Mouse (Mus musculus) right cerebral cortex, adult 18-20 months (tissue): ENCODE data around the gene Rhob.

Experiments used
- DNase-seq: peaks from one replicate; pipeline ENCODE4 v3.0.0; 2022; ENCODE audit warnings: mixed read lengths

Gene Rhob

DNA sequence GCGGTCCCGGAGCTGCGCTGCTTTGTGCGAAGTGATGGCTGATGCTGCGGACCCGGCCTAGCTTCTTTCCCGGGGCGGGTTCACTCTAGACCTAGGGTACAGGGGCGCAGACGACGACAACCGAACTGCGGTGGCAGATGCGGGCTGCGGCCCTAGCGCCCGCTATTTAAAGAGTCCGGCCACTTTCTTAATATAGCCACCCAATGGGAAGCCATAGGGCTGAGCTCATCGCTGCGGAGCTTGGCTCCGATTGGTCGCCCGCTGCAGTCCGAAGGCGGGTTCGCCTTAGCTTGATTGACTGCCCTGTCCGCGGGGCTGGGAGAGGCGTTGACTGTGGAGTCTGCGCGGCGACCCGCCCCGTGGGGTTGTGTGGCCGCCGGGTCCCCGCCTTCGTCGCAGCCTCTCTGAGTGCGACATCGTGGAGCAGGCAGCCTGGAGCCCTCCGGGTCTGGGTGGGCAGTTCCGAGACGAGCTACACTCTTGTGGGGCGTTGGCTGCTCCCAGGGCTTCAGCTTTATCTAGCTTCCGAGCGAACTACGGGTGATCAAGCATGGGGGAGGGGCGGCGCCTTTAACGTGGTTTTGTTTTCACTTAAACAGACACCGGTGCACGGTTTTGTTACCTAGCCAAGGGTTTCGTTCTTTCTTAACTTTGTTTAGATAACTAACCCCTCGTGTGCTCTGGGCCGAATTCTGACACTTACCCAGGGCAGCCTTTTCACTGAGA lies at the start of gene Rhob:
Gene Rhob, minus strand, starts transcription at position 139 of the 726 bp plus-strand sequence.
- peak; percentile 99 for DNase-seq

DNA sequence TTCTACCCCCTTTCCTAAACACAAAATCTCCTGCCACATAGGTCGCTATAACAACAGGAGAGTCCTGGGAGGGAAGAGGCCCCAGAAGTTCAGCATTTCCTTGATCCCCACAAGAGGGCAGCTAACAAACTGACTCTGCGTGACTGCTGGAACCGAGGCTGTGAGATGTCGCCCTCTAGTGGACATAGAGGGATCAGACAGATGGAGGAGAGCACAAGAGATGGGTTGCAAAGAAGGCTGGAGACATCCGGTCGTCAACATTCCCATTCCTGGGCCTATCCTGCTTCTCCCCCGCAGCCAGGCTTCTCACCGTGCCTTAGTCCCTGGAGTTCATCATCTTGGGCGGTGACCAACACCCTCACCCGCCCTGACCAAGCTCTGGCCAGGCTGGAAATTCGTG lies 47.5 kb upstream of the Rhob start:
- DNase-seq, result peak; percentile 70

DNA sequence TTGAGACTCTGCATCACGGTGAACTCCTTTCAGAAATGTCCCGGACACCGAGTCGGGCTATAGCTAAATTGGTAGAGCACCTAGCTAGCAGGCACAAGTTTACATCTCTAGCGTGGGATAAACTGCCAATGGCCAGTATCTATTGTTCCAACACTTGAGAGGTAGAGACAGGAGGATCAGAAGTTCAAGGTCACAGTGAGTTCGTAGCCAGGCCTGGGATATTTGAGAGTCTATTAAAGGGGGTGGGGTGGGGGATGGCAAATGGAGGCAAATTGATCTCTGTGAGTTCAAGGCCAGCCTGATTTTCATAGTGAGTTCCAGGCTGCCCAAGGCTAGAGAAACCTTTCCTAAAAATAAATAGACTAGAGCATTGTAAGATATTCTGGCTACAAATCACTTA lies 47.0 kb upstream of the Rhob start:
- no peak for DNase-seq

DNA sequence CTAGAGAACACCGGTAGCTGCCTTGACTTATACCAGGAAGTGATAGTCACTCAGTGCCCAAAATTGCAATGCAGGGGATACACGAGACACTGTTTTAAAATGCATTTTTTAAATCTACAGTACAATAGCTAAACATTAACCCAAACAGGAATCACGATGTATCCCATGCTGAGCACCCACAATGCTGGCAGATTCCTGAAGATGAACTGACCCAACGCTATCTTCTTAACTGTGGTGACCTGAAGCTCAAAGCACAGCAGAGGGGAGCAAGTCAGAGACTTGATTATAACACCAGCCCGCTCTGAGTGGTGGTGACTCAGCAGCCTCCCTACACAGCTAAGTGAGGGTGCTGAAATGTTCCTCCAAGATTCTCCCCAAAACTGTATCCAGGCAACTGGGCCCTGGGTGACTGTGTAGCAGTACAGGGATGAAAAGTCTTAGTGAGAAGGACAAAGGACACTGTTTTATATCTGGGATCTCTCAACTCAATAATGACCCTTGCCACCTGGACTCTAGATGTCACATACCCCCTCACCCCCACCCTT lies 45.3 kb upstream of the Rhob start:
- peak; percentile 71 for DNase-seq

DNA sequence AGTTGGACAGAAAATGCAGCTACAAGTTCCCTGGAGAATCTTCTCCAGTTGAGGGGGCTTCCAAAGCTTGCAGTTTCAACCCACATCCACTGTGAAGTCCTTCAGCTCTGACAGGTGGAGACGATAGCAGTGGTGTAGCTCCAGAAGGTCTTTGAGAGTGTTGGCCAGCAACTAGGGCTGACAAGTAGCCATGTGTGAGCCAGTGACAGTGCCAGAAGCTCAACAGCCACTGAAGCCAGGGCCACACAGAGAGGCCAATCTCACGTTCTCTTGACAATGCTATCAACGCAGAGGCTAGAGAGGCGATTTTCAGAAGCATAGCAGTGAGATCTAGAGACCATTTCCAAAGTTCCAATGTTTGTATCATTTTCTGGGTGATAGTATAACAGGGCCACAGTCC lies 42.6 kb upstream of the Rhob start:
- no peak for DNase-seq

DNA sequence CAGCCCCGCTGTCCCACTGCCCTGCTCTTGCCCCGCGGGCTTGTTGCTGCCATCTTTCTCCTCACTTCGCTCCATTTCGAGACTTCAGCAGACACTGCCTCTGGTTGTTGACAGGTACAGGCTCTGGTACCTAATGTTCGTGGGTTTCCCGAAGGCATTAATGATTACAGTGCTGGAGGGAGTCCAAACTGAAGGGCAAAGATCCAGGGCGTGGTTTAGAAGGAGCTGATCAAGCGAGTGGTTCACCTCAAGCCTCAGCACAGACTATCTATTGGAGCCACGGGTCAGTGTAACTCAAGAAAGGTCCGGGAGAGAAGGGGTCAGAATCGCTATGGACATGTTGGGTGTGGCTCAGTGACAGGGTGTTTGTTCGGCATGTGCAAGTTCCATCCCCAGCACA lies 39.7 kb upstream of the Rhob start:
- no peak for DNase-seq

DNA sequence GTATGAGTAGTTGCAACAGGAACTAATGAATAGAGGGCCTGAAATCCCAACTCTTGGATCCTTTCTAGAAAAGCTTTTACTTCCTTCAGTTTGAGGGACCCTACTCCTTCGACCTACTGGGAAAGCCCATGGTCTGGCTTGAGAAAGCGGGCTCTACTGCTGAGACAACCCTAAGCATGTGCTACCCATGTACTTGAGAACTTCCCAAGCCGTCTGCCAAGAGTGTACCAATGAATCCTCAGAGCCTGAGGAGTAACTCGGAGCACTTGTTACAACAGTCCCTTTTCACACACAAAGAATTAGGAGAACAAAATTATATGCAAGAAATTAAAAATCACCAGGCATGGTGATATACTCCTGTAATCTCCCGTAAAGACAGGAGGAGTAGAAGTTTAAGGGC lies 37.5 kb upstream of the Rhob start:
- DNase-seq, result no peak

DNA sequence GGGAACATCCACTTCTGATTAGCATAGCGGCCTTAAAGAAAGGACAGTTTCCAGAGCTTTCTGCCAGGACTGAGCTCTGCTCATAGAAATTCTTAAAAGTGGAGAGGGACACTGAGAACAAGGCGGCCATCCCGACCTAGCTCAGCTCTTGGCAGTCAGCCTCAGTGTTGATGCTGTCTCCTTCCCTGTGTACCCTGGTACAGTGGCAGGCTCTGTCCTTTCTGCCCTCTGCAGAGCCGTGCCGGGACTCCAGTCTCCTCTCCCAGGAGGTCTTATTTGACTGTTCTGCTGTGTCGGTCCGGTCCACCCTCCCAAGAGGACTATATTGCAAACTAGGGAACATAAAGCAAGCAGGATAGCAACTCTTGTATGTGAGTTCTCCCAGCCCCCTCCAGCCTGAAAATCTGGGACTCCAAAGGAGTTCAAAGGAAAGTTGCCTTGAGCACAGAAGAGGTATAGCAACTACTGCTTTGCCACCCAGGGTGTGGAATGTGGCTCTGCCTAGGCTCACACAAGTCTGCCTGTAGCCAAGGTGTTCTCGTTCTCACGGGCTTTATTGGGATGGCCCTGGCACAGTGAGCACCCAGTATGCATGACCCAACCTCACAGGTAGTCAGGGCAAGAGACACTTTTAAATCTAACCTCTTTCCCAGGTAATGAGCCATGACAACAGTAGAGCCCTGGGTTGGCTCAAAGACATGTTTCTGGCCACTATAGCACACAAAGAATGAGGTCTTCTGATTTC lies 36.6 kb upstream of the Rhob start:
- no peak for DNase-seq

DNA sequence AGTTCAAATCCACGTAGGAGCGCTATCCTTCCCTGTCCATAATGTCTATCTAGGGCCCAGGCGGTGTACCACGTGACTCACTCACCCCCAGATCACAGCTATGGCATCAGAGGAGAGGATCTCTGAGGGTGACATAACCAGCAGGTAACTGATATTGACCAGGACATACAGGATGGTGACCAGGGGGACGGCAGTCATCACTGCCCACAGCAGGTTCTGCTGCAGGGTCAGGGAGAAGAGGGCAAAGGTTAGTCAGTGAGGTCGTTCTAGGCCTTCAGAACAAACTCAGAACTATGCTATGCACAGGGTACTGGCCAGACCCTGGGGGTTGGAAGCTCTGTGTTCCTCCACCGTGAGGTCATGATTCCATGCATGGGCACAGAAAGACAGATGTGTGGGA lies 35.8 kb upstream of the Rhob start:
- DNase-seq, result no peak

DNA sequence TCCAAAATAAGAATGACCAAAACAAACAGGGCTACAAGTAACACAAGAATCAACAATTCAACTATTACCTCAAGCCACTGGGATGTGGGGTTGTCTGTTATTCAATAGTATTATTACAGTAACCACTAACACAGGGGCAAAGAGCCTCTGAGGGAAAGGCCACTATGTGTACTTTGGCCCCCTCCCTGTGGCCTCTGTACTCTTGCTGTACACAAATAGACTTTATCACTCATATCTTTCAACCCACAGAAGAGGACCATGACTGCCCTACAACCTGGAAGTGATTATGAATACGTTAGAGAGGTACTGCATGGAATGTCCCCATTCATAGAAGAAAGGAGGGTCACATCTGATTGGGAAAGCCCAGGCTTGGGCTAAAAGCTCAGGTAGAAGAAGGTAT lies 35.1 kb upstream of the Rhob start:
- no peak for DNase-seq

DNA sequence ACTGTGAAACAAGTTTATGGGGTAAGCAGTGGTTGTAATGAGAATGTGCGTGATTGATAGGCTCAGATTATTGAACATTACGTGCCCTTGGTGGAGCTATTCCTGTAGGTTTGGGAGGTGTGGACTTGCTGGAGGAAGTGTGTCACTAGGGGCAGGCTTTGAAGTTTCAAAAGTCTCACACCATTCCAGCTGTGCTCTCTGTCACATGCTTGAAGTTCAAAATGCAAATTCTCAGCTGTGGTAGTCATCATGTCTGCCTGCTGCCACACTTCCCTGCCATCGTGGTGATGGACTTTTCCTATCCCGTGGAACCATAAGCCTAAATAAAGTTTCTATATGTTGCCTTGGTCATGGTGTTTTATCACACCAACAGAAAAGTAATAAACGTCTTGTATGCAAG lies 28.0 kb upstream of the Rhob start:
- DNase-seq, result no peak

DNA sequence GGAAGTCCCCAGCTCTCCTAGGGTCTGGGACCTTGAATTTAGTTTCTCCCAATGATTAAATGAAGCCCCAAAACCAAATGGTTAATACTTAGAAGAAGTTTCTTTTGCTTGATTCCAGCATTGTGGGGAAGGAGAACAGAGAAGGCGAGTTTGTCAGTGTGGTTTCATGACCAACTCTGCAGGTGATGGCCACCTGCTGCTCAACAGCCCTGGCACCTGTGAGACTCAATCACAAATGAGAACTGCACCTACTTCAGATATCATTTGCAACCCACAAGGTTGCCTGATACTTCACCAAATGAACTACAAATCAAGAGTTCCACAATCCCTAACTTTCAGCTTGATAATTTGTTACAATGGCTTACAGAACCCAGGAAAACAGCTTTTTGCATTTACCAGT lies 27.4 kb upstream of the Rhob start:
- DNase-seq, result no peak

DNA sequence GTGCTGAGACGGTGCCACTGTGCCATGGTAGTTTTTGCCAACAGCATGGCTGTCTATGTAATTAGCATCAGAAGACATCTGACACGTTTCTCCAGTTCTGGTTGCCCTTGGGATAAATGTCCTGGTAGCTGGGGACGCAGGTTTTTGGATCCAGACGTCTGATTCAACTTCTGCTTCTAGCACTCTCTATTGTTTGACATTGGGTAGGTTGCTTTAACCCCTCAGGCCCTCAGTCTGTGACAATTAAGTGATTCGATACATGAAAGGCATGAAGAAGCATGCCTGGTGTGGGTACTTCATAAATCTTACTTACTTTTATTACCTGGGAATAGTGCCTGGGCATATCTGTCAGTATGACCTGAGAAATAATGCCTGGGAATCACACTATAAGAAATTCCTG lies 24.3 kb upstream of the Rhob start:
- DNase-seq, result no peak

DNA sequence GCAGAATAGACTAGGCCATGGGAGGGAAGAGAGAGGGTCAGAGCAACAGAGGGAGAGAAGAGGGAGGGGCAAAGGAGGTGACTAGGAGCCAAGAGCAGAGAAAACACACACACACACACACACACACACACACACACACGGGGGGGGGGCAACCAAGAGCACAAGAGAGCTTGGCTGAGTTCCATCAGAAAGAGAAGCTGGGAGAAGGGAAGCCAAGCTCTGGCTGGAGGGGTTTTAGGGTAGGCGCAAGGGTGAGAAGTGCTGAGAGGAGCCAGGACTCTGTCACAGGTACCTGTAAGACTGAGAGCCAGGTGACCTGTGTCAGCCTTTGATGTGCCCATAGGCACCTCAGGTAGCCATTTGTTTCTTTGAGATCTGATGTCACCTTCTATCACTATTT lies 22.9 kb upstream of the Rhob start:
- DNase-seq, result no peak

DNA sequence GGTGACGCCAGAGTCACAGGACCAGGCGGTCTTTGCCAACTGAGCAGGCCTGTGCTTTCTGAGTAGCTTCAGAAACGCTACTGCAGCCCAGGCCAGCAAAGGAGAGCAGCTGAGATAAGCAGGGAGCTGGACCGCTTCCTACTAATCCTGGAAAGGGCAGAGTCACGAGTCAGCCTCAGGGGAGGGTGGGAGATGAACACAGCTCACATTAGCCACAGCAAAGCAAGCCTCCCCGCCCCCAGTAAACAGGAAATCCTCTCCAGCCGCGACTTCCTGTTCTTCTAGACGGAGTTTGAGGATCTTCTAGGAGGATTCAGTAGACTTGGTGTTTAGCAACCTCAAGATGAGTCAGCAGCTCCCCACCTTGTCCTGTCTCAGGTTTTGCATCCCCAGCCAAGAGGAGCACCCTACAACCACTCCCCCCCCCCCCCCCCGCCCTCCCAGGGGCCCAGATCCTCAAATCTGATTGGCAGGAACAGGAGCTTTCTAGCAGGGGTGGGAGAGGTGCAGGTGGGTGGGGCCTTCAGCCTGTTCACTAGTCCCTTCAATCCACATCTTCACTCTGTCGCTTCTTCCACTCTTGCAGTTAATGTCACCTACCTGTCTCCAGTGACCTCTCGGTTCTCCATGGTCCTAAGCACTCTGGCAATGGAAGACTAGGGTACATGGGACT lies 21.7 kb upstream of the Rhob start:
- peak; percentile 24 for DNase-seq

DNA sequence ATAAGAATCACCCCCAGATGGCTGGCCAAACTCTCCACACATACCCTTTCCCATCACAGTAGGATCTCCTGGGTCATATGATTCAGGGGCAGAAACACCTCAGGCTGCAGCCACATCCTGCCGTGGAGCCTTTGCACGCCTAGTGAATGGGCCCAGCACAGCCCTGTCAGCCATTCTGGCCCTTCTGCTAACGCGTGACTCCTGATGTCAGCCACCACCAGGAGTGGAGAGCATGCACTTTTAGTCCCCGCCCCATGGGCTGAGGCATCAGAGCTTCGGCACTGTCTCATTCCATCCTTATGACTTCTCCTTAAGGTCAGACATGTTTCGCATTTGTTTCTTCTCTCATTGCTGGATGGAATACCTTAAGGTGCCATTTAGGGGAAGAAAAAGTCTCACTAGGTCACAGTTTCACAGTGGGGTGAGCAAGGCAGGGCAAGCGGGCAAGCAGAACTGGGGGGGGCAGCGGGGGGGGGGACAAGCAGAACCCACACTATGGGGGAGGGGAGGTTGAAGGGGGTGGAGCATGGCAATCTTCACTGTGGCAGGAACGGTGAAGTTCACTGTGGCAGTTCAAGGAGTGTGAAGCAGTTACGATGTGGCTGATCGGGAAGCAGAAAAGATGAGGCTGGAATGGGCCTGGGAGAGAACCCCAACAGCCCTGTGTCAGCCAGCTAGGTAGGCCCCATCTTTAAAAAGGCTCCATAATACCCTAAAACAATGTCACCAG lies 19.8 kb upstream of the Rhob start:
- no peak for DNase-seq

DNA sequence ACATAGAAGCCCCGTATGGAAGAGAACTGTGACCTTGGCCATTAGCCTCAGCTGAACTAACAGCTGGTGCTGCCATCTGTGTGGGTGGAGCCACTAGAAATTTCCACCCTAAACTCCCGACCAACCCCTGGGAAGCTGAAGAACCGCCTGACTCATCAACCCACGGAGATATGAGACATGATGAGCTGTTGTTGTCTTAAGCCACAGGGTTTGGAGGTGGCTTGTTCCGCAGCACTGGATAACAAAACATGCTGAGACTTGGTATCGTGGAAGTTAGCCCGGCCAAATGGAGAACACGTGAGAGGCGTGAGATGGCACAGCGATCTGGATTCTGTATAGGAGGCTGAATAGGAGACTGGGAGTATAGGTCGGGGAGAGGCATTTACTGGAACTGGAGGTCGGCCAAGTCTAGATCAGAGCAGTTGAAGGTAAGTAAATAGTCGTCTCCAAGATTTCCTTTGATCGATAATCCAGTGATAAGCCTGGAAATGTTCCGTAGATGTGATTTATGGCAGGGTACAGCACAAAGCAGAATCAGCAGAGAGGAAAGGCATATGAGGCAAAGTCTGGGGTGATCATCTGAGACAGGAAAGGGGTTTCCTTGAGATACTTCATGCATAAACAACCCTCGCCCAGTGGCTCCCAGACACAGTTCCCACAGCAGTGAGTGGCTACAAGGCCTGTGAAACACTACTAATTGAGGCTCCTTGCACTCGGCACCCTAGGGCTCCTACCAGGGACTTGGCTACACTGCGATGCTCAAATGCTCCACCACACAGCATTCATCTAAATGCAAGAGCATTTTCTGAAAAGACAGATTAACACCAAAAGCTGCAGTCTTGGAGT lies 11.5 kb upstream of the Rhob start:
- peak; percentile 49 for DNase-seq

DNA sequence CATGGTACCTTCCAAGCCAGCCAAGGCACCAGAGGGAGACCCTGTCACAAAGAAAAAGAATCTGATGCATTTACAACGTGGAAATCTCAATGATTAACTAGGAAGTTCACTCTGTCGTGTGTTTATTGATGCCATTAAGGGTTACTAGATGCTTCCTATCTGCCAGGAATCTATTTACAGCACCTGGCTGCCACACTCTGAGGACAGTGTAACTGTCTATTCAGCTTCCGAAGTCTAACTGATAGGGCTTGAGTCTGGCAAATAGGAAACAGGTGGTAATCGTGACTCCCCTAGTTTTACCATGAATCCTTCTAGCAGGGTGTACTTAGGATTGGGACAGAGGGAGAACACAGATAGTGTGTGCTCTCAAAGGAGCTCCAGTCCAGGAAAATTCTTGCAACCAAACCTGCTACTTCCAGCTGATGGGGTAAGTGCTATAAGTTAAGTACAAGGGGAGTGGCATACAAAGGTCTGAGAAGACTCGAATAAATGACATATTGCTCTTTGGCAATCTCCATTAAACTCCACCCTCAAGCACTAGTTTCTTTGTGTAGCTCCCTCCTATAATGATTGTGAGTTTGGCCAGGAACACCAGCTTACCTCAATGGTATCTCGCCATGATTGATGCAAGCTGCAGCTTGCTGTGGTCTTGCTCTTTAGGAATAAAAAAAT lies 10.6 kb upstream of the Rhob start:
- no peak for DNase-seq

DNA sequence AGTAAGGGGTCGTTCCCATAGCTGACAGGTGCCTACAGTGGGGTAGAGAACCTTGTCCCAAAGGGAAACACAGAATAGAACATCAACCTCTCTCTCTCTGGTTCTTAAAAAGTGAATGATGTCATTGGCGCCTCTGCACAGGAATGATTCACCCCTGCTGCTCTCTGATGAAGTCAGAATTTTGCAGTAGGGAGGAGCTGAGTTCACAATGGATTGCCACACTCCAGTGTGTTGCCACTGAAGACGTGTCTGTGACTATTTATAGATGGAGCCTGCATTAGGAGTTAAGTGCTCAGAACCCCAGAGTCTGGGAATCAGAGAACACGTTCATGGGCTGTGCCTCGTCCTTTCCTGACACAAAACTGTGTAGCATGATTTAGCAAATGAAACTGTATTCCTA lies 9.9 kb upstream of the Rhob start:
- peak; percentile 31 for DNase-seq

DNA sequence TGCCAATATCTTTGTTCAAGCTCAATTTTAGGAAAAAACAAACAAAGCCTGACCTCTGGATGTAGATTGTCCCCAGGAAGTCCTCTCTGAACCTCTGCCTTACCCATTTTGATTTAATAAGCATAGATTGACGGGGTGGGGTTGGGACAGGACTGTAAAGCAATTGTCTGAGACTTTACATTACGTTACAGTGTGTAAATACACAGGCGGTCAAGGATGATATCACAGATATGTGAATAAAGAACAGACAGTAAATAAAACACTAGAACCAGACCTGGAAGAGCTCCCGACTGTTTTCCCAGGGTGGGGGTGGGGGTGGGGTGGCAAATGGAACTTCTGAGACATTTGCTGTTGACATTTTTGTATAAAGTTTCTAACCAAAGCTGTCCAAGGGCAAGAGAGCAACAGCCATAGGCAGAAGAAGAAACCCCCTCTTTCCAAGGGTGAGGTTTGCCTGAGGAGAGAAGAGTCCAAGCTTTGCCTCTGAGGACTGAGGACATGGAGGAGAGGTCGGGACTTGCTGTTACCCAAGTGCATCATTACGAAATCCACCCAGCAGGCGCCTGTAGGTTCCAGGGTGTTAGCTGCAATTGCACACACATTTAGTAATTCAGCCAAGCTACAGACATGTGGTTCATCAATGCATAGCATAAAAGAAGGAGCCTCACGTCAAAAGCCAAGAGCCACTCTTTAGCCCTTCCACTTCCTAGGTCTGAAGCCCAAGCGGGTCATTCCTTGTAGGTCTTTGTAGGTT lies 7.3 kb upstream of the Rhob start:
- DNase-seq, result no peak

DNA sequence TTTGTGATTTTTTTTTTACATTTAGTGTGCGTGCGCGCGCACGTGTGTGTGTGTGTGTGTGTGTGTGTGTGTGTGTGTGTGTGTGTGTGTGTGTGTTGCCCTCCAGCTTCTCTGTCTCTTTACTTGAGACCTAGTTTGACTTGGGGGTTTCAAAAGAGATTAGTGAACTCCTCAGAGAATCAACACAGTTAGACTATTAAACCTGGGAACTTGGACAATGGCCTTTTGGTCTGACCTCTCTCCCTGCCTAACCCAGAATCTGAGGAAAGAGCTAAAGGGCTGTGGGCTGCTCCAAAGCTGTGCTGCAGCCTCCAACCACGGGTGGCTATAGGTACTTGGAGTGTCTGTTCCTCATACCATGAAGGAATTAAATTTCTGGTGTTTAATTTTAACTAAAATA lies 4.3 kb upstream of the Rhob start:
- no peak for DNase-seq
